Mouse (Mus musculus): Measurements from ENCODE around the gene Ano4. TPM values are rescaled to one million over a fixed set of nuclear protein-coding genes. Genes with fewer than 3 reads are reported as not detected.

Gene Ano4
- 0.08 TPM in 1 of 2 replicates, not detected in the other for polyA plus RNA-seq (2015; fragmentation: Nextera tagmentation; extraction: Ambion mirVana)

GRCm38 (mm10) chr10:89344491-89345195 lies at the start of gene Ano4:
Gene Ano4, minus strand, starts transcription at chr10:89344762.
- Histone ChIP-seq H3K4me1 (replicated peaks) (peaks cover 5% of the 10 kb centered on the region; the same call in 1 of the 2 replicates), H3K4me3 (replicated peaks) (peak within 1 kb of the TSS; percentile 35), H3K9ac (no peak within 1 kb of the TSS), H3K9me3 (replicated peaks) (no peaks in the 10 kb centered on the region), H3K36me3 (replicated peaks) (no peaks in the 10 kb centered on the region), H3K27ac (replicated peaks) (no peak within 1 kb of the TSS), H3K4me2 (peak within 1 kb of the TSS; percentile 57), H3K27me3 (peaks cover 37% of the 10 kb centered on the region)
- no peak for ATAC-seq (ENCODE audit: insufficient read depth)
- 1% methylated on average over 70 of the region's 70 CpGs for WGBS (ENCODE audit: insufficient replicate concordance)

- H3K9me3 ChIP-seq (replicated peaks) = no peaks in the 10 kb centered on the region
- WGBS (ENCODE audit: insufficient replicate concordance) = 56% methylated on average over 4 of the region's 4 CpGs
- H3K9ac ChIP-seq = no peak overlapping the region
- no peaks in the 10 kb centered on the region; the same call in 1 of the 2 replicates for H3K4me1 ChIP-seq (replicated peaks)
- H3K27ac ChIP-seq (replicated peaks) = no peak overlapping the region
- no peak for ATAC-seq (ENCODE audit: insufficient read depth)
- no peak overlapping the region for H3K4me2 ChIP-seq
- H3K4me3 ChIP-seq (replicated peaks) = no peak overlapping the region
- no peaks in the 10 kb centered on the region for H3K27me3 ChIP-seq
- no peaks in the 10 kb centered on the region for H3K36me3 ChIP-seq (replicated peaks)
These were observed 48.1 kb upstream of the Ano4 start for GRCm38 (mm10) chr10:89392687-89393086.

- no peak overlapping the region for H3K9ac ChIP-seq
- H3K4me3 ChIP-seq (replicated peaks) = no peak overlapping the region
- H3K9me3 ChIP-seq (replicated peaks) = no peaks in the 10 kb centered on the region
- no peak overlapping the region for H3K27ac ChIP-seq (replicated peaks)
- no peaks in the 10 kb centered on the region for H3K27me3 ChIP-seq
- no peaks in the 10 kb centered on the region for H3K36me3 ChIP-seq (replicated peaks)
- no peak for ATAC-seq (ENCODE audit: insufficient read depth)
- no peaks in the 10 kb centered on the region; the same call in 1 of the 2 replicates for H3K4me1 ChIP-seq (replicated peaks)
- WGBS (ENCODE audit: insufficient replicate concordance) = 76% methylated on average over 4 of the region's 4 CpGs
- H3K4me2 ChIP-seq = no peak overlapping the region
These were observed 47.1 kb upstream of the Ano4 start for GRCm38 (mm10) chr10:89391571-89392163.

- Histone ChIP-seq H3K4me3 (replicated peaks) (no peak overlapping the region), H3K36me3 (replicated peaks) (no peaks in the 10 kb centered on the region), H3K27ac (replicated peaks) (no peak overlapping the region), H3K27me3 (no peaks in the 10 kb centered on the region), H3K9ac (no peak overlapping the region), H3K4me2 (no peak overlapping the region), H3K9me3 (replicated peaks) (no peaks in the 10 kb centered on the region), H3K4me1 (replicated peaks) (no peaks in the 10 kb centered on the region)
- ATAC-seq (ENCODE audit: insufficient read depth) = no peak
- 67% methylated on average over 3 of the region's 3 CpGs for WGBS (ENCODE audit: insufficient replicate concordance)
These were observed 41.9 kb upstream of the Ano4 start for GRCm38 (mm10) chr10:89386461-89386860.

GRCm38 (mm10) chr10:89383462-89383861 lies 38.9 kb upstream of the Ano4 start:
- no peaks in the 10 kb centered on the region for H3K4me1 ChIP-seq (replicated peaks)
- WGBS (ENCODE audit: insufficient replicate concordance) = 4% methylated on average over 5 of the region's 5 CpGs
- no peak overlapping the region for H3K4me2 ChIP-seq
- no peak overlapping the region for H3K27ac ChIP-seq (replicated peaks)
- ATAC-seq (ENCODE audit: insufficient read depth) = no peak
- no peak overlapping the region for H3K4me3 ChIP-seq (replicated peaks)
- no peaks in the 10 kb centered on the region for H3K36me3 ChIP-seq (replicated peaks)
- H3K27me3 ChIP-seq = no peaks in the 10 kb centered on the region
- H3K9ac ChIP-seq = no peak overlapping the region
- no peaks in the 10 kb centered on the region for H3K9me3 ChIP-seq (replicated peaks)

GRCm38 (mm10) chr10:89377750-89378149 lies 33.2 kb upstream of the Ano4 start:
- H3K9me3 ChIP-seq (replicated peaks) = no peaks in the 10 kb centered on the region
- H3K4me2 ChIP-seq = no peak overlapping the region
- no peak for ATAC-seq (ENCODE audit: insufficient read depth)
- 44% methylated on average over 4 of the region's 4 CpGs for WGBS (ENCODE audit: insufficient replicate concordance)
- no peak overlapping the region for H3K9ac ChIP-seq
- H3K27me3 ChIP-seq = no peaks in the 10 kb centered on the region
- no peaks in the 10 kb centered on the region for H3K36me3 ChIP-seq (replicated peaks)
- H3K27ac ChIP-seq (replicated peaks) = no peak overlapping the region
- no peaks in the 10 kb centered on the region for H3K4me1 ChIP-seq (replicated peaks)
- no peak overlapping the region for H3K4me3 ChIP-seq (replicated peaks)

- no peaks in the 10 kb centered on the region for H3K9me3 ChIP-seq (replicated peaks)
- H3K9ac ChIP-seq = no peak overlapping the region
- no peaks in the 10 kb centered on the region for H3K4me1 ChIP-seq (replicated peaks)
- no peak overlapping the region for H3K27ac ChIP-seq (replicated peaks)
- ATAC-seq (ENCODE audit: insufficient read depth) = no peak
- no peak overlapping the region for H3K4me2 ChIP-seq
- 31% methylated on average over 1 of the region's 1 CpGs for WGBS (ENCODE audit: insufficient replicate concordance)
- H3K4me3 ChIP-seq (replicated peaks) = no peak overlapping the region
- H3K36me3 ChIP-seq (replicated peaks) = no peaks in the 10 kb centered on the region
- no peaks in the 10 kb centered on the region for H3K27me3 ChIP-seq
These were observed 25.5 kb upstream of the Ano4 start for GRCm38 (mm10) chr10:89370051-89370450.

GRCm38 (mm10) chr10:89358933-89359332 lies 14.4 kb upstream of the Ano4 start:
- Histone ChIP-seq H3K4me1 (replicated peaks) (no peaks in the 10 kb centered on the region), H3K36me3 (replicated peaks) (no peaks in the 10 kb centered on the region), H3K9me3 (replicated peaks) (no peaks in the 10 kb centered on the region), H3K4me2 (no peak overlapping the region), H3K4me3 (replicated peaks) (no peak overlapping the region), H3K27me3 (no peaks in the 10 kb centered on the region), H3K27ac (replicated peaks) (no peak overlapping the region), H3K9ac (no peak overlapping the region)
- WGBS (ENCODE audit: insufficient replicate concordance) = 42% methylated on average over 3 of the region's 3 CpGs
- ATAC-seq (ENCODE audit: insufficient read depth) = no peak

- ATAC-seq (ENCODE audit: insufficient read depth) = no peak
- H3K27ac ChIP-seq (replicated peaks) = no peak overlapping the region
- 64% methylated on average over 2 of the region's 2 CpGs for WGBS (ENCODE audit: insufficient replicate concordance)
- H3K4me2 ChIP-seq = no peak overlapping the region
- no peaks in the 10 kb centered on the region for H3K36me3 ChIP-seq (replicated peaks)
- no peaks in the 10 kb centered on the region for H3K4me1 ChIP-seq (replicated peaks)
- no peak overlapping the region for H3K4me3 ChIP-seq (replicated peaks)
- no peak overlapping the region for H3K9ac ChIP-seq
- H3K9me3 ChIP-seq (replicated peaks) = no peaks in the 10 kb centered on the region
- no peaks in the 10 kb centered on the region for H3K27me3 ChIP-seq
These were observed 10.1 kb upstream of the Ano4 start for GRCm38 (mm10) chr10:89354639-89355038.

GRCm38 (mm10) chr10:89351416-89351815 lies 6.9 kb upstream of the Ano4 start:
- WGBS (ENCODE audit: insufficient replicate concordance) = 68% methylated on average over 11 of the region's 11 CpGs
- Histone ChIP-seq H3K27me3 (peaks cover 4% of the 10 kb centered on the region), H3K4me3 (replicated peaks) (no peak overlapping the region), H3K4me2 (no peak overlapping the region), H3K4me1 (replicated peaks) (no peaks in the 10 kb centered on the region), H3K36me3 (replicated peaks) (no peaks in the 10 kb centered on the region), H3K9ac (no peak overlapping the region), H3K27ac (replicated peaks) (no peak overlapping the region), H3K9me3 (replicated peaks) (no peaks in the 10 kb centered on the region)
- no peak for ATAC-seq (ENCODE audit: insufficient read depth)

- Histone ChIP-seq H3K4me1 (replicated peaks) (peaks cover 5% of the 10 kb centered on the region; the same call in 1 of the 2 replicates), H3K4me3 (replicated peaks) (no peak overlapping the region), H3K9me3 (replicated peaks) (no peaks in the 10 kb centered on the region), H3K27ac (replicated peaks) (no peak overlapping the region), H3K9ac (no peak overlapping the region), H3K27me3 (peaks cover 37% of the 10 kb centered on the region), H3K4me2 (no peak overlapping the region), H3K36me3 (replicated peaks) (no peaks in the 10 kb centered on the region)
- WGBS (ENCODE audit: insufficient replicate concordance) = 54% methylated on average over 6 of the region's 6 CpGs
- no peak for ATAC-seq (ENCODE audit: insufficient read depth)
These were observed 1.0 kb upstream of the Ano4 start for GRCm38 (mm10) chr10:89345606-89346005.
